Mouse (Mus musculus) erythroblast, embryonic 14.5 days (primary cell): ENCODE measurements around the gene Fam83c.

Experiments used
- GATA1 ChIP-seq: IDR thresholded peaks from 2 replicates; pipeline ENCODE4 v1.6.1; 2012; ENCODE audit warnings: low read length, inconsistent platforms, mixed read lengths
- TAL1 ChIP-seq: IDR thresholded peaks from 3 replicates; pipeline ENCODE4 v1.6.1; 2012; ENCODE audit warnings: low read length, inconsistent platforms, mixed read lengths

GRCm38 (mm10) chr2:155872486-155872885 is 37.8 kb upstream of the Fam83c start:
- TF ChIP-seq TAL1 (no peak), GATA1 (no peak)
